Mouse (Mus musculus): Measurements from ENCODE around the gene Ccdc9b.

DNA sequence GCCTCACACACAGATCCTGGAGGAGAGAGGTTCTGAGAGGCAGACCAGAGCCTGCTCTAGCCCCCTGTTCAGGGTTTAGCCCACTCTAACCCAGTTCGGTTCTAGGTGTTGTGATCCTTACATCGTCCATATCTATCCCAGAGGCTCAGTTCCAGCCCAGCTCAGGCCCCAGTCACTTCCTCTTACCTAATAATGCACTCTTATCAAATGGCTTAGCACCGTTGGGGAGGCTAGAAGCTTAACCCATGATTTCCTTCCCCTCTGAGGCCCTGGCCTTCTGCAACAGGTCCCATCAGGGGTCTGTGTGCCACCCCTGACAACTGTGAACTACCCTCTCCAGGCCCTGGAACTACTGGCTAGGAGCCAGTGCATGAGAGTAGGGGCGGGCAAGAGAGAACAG lies 33.3 kb downstream of the Ccdc9b start:
- TF ChIP-seq CTCF (IDR thresholded peaks at IDR 0.05; ENCODE audit: borderline replicate concordance, insufficient read depth, low read length) (no peak), POLR2A (IDR thresholded peaks at IDR 0.05; ENCODE audit: low read depth, low read length) (no peak)

Data from embryonic fibroblast, embryonic 13.5 days (primary cell).